Mouse (Mus musculus) adrenal gland, postnatal 14 days (tissue): ENCODE results near the gene Actl11. TPM values are rescaled to one million over a fixed set of nuclear protein-coding genes. Genes with fewer than 3 reads are reported as not detected.

Experiments used
- DNase-seq: peaks from one replicate; pipeline ENCODE4 v3.0.0; 2021; ENCODE audit warnings: mixed read lengths
- long read RNA-seq, 2 experiments: library from polyadenylated mRNA; stranded (forward); transcript quantifications; one replicate each; pipeline ENCODE4 v2.0.0; 2021
- total RNA-seq: library from RNA; stranded (reverse); gene quantifications from 2 replicates; pipeline ENCODE4 v1.2.3, GENCODE M21; 2021

Gene Actl11
- not detected in 2 replicates for total RNA-seq
- long read RNA-seq, experiment 1, result 0 reads
- long read RNA-seq, experiment 2, result 0 reads

DNA sequence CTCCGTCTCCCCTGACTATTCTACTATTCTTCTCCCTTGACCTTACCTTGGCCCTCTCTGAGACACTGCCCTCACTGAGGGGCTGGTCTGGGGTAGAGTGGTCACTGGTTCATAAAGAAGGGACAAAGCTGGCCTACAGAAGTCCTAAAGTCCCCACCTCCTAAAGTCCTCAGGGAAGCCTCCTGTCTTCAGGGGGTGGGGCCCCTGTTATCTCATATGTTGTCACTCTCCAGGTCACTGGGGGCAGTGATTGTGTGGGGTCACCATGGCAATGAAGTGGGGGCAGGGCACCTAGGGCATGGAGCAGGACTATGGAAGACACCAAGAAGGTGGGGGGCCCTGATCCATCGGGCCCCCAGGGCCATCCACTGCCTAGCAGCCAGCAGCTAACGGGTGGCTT lies at the start of gene Actl11:
Gene Actl11 (plus strand): TSS at position 301 of the 400 bp plus-strand sequence.
- no peak for DNase-seq

- no peak for DNase-seq
These were observed 47.9 kb upstream of the Actl11 start for GRCm38 (mm10) chr9:107880411-107880810.

DNA sequence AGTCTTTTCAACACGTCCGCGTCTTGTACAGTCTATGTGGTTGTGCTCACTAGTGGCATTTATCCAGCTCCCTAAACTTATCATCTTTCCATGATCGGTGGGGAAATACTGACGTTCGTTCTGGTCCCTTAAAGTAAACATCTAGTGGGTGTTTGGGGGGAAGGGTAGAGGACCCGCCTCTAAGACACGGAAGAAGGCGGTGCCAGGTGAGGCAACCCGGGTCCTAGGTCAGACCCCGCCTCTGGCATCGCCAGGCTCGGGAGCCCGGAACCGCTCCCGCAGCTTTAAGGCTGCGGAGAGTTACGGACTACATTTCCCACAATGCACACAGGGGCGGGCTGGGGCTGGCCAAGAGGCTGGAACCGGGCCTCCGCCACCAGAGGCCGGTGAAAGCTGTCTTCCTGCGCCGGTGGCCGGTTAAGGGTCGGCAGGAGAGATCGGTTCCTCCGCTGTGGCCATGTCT lies 40.4 kb upstream of the Actl11 start, which contains the start of gene Mon1a:
Gene Mon1a (plus strand): TSS at position 348 of the 463 bp plus-strand sequence.
- peak; percentile 93 for DNase-seq

DNA sequence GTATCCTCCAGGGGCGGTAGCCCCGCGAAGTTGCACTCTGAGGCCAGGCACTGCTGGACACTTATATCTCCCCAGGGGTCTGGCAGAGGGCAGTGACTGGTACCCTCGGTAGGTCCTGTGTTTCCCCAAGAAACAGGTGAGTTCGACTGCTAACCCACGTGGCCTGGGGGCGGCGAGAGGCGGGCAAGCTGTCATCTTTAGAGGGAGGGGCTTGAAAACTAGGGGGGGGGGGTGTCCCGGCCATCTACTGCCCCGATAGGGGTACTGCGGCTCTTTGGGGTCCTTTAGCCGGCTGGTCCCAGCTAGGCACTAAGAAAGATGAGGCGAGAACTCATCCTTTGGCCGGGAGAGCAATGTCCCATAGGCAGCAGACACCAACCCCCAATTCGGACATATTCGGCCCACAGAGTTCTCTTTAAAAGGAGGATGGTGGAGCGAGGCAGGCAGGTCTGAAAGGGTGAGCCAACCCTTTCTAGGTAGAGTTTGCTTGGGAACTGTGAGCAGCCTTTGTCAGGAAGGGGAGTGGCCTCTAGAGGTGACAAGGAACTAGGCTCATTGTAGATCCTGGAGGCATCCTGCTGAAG lies 39.9 kb upstream of the Actl11 start:
- DNase-seq, result peak; percentile 64

GRCm38 (mm10) chr9:107890260-107890659 lies 38.0 kb upstream of the Actl11 start:
- DNase-seq, result no peak

DNA sequence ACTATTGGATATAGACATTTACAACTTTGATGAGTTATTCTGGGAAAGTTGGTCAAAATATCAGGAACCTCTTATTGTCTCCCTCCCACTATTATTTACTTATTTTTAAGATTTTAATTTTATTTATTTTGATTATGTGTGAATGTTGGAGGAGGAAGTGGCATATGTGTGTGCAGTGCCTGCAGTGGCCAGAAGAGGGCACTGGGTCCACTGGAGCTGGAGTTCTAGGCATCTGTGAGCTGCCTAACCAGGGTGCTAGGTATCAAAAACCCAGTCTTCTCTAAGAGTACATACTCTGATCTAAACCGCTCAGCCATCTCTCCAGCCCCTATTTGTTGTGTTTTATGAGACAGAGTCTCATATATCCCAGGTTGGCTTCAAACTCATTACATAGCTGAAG lies 37.2 kb upstream of the Actl11 start:
- no peak for DNase-seq

GRCm38 (mm10) chr9:107898563-107898962 lies 29.7 kb upstream of the Actl11 start:
- peak; percentile 56 for DNase-seq

DNA sequence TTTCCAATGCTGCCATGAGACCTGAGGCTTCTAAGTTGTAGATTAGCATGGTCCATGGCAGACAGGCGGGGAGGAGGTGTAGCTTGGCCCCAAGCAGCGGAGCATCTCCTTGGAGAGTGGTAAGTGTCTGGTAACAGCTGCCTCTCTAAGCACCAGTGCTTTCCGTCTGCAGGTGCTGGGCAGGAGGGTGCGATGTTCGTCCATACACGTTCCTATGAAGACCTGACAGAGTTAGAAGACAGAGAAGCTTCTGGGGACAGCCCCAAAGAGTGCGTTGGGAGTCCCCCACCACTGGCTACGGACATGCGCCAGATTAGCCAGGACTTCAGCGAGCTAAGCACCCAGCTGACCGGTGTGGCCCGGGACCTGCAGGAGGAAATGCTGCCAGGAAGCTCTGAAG lies 28.4 kb upstream of the Actl11 start:
- no peak for DNase-seq

DNA sequence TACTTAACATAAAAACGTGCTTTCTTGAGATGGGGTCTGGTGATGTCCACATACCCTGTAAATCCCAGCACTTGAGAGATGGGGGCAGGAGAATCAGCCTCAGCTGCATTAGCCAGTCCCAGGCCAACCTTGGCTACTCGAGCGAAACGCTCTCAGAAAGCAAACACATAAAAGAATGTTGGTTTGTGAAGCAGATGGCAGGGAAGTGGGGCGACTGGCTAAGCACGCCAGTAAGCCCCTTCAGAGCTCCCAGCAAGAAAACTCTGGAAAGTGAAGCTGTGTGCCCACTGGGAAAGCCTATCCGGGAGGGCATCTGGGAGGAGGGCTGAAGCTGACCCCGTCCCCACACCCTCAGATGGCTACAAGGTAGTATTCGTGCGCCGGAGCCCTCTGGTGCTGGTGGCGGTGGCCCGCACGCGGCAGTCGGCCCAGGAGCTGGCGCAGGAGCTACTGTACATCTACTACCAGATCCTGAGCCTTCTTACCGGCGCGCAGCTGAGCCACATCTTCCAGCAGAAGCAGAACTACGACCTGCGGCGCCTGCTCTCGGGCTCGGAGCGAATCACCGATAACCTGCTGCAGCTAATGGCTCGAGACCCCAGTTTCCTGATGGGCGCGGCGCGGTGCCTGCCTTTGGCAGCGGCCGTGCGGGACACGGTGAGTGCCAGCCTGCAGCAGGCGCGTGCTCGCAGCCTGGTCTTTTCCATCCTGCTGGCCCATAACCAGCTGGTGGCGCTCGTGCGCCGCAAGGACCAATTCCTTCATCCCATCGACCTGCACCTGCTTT lies 27.2 kb upstream of the Actl11 start:
- DNase-seq, result peak; percentile 80

DNA sequence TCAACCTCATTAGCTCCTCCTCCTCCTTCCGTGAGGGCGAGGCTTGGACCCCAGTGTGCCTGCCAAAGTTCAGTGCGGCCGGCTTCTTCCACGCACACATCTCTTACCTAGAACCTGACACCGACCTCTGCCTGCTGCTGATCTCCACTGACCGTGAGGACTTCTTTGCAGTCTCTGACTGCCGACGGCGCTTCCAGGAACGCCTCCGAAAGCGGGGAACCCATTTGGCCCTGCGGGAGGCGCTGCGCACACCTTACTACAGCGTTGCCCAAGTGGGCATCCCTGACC lies 26.7 kb upstream of the Actl11 start:
- no peak for DNase-seq

- peak; percentile 92 for DNase-seq
These were observed 23.5 kb upstream of the Actl11 start for GRCm38 (mm10) chr9:107904726-107905125.

GRCm38 (mm10) chr9:107906252-107906966 lies 21.9 kb upstream of the Actl11 start, which contains the start of gene Mst1r:
Mst1r (plus strand) TSS chr9:107906873.
- DNase-seq, result peak; percentile 89

DNA sequence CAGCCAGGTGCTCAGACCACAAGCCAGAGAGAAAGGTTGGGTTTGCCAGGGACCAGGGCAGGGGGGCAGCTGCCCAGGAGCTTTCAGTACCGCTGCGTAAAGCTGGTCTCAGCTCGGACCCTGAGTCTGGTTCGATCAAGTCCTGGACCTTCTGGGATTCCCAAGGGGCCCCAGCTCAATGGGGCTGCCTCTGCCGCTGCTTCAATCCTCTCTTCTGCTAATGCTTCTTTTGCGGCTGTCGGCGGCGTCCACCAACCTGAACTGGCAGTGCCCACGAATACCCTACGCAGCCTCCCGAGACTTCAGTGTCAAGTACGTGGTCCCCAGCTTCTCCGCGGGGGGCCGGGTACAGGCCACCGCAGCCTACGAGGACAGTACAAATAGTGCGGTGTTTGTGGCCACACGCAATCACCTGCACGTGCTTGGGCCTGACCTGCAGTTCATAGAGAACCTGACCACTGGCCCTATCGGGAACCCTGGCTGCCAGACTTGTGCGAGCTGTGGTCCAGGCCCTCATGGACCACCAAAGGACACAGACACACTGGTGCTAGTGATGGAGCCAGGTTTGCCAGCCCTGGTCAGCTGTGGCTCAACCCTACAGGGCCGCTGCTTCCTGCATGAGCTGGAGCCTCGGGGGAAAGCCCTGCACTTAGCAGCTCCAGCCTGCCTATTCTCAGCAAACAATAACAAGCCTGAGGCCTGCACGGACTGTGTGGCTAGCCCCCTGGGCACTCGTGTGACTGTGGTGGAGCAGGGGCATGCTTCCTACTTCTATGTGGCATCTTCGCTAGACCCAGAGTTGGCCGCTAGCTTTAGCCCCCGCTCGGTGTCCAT lies 21.1 kb upstream of the Actl11 start:
- DNase-seq, result peak; percentile 15

DNA sequence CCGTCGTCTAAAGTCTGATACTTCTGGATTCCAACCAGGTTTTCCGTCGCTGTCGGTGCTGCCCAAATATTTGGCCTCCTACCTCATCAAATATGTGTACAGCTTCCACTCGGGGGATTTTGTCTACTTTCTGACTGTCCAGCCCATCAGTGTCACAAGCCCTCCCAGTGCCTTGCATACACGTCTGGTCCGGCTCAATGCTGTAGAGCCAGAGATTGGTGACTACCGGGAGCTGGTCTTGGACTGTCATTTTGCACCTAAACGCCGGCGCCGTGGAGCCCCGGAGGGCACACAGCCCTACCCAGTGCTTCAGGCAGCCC lies 20.5 kb upstream of the Actl11 start:
- peak; percentile 19 for DNase-seq

- peak; percentile 48 for DNase-seq
These were observed 19.7 kb upstream of the Actl11 start for GRCm38 (mm10) chr9:107908410-107909158.

GRCm38 (mm10) chr9:107910025-107910769 lies 18.1 kb upstream of the Actl11 start:
- no peak for DNase-seq

DNA sequence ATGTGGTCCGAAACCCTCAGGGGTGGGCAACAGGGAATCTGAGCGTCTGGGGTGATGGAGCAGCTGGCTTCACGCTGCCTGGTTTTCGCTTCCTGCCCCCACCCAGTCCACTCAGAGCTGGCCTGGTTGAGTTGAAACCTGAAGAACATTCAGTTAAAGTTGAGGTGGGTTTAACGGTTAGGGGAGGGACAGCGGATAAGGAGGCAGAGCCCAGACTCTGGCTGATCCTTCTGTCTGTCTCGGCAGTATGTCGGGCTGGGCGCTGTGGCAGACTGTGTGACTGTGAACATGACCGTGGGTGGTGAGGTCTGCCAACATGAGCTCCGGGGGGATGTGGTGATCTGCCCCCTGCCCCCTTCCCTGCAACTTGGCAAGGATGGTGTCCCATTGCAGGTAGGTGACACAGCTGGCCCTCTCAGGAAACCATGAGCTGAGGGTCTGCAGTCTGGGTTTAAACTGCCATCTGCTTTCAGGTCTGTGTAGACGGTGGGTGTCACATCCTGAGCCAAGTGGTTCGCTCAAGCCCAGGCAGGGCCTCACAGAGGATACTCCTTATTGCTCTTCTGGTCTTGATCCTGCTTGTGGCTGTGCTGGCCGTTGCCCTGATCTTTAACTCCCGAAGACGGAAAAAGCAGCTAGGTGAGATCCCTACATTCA lies 13.4 kb upstream of the Actl11 start:
- DNase-seq, result no peak

GRCm38 (mm10) chr9:107917895-107918608 lies 10.2 kb upstream of the Actl11 start:
- peak; percentile 15 for DNase-seq

DNA sequence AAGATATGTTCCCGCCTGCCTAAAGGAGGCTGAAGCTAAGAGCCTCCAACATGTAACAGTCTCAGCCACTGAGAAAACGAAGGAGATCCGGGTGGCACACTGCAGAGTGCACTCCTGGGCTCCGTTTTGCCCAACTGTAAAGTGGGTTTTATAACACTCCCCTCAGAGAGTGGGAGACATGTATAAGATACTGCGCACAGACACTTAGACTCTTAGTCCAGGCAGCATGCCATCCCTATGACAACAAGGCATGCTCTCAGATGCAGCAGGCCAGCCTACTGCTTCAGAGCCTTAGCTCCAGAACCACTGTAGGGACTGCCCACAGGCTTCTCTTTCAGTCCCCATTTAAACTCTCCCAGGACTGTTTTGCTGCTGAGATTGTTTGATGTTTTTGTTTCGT lies 9.4 kb upstream of the Actl11 start:
- DNase-seq, result no peak

DNA sequence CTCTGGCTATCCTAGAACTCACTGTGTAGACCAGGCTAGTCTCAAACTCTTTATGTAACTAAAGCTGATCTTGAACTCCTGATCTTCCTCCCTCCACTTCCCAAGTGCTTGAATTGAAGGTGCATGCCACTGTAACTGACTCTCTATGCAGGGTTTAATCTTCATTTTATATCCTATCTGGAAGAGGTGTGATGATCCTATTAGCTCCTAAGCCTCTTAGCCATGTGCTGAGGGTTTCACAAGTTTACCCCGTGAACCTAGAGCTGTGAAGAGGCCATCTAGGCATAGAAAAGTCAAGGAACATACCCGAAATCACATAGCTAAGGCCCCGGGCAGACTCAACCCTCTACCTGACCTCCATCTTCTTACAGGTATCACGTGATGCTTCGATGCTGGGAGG lies 8.8 kb upstream of the Actl11 start:
- DNase-seq, result no peak
